Mouse (Mus musculus) c-Kit-positive CD71-negative TER-119-negative erythroid progenitor cells, embryonic 14.5 days (primary cell): Measurements from ENCODE around the gene Sipa1.
A peak's percentile ranks its signal among the peaks of the same experiment; 100 is the strongest.

ENCODE experiments used
- DNase-seq: peaks from one replicate; pipeline ENCODE4 v3.0.0-alpha.2; 2013; ENCODE audit warnings: low read depth

Gene Sipa1

DNA sequence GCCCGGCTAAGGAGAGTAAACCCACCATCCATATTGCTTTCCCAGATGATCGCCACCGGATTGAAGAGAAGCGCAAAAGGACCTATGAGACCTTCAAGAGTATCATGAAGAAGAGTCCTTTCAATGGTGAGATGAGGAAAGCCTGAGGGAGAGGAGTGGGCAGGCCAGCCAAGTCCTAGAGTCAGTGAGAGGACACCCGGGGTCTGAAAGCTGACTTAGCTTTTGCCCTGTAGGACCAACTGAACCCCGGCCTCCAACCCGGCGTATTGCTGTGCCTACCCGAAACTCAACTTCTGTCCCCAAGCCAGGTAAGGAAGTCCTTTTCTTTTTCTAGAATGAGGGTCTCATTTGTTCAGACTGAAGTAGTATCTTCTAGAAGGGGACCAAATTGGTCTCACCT, 18.2 kb downstream of the Sipa1 start:
- no peak for DNase-seq

- DNase-seq = no peak
Measured at GRCm38 (mm10) chr19:5641641-5642040, 21.9 kb downstream of the Sipa1 start.

DNA sequence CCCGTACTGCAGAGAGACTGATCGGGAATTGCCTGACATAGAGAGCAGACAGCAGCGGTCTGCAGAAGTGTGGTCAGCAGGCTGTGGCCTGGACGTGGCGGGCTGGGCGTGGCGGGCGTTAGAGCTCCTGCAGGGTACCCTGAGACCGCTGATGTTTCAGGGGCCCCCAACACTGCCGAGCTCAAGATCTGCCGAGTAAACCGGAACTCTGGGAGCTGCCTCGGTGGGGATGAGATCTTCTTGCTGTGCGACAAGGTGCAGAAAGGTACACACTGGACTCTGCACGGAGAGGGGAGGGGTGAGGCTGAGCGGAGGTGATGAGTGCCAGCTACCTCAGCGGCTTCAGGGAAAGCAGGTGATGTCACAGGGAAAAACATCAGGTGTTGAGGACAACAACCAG, 22.5 kb downstream of the Sipa1 start:
- DNase-seq = no peak

- no peak for DNase-seq
Measured at GRCm38 (mm10) chr19:5640339-5640738, 23.2 kb downstream of the Sipa1 start.

DNA sequence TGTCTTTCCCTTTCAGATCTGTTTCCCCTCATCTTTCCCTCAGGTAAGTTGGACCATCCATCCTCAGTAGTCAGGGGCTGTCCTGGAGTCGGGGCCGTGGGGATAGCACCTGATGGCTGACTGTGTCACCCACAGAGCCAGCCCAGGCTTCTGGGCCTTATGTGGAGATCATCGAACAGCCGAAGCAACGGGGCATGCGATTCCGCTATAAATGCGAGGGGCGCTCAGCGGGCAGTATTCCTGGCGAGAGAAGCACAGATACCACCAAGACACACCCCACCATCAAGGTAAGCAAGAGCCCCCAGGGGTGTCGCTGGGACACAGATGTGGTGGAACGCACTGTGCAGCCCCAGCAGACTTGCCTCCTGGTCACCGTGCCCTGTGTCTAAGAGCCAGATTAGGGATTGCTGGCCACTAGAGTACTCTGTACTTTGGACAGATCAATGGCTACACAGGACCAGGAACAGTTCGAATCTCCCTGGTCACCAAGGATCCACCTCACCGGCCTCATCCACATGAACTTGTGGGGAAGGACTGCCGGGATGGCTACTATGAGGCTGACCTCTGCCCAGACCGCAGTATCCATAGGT, 25.0 kb downstream of the Sipa1 start:
- no peak for DNase-seq

- DNase-seq = peak; percentile 85
Measured at GRCm38 (mm10) chr19:5637069-5638047, 26.1 kb downstream of the Sipa1 start, which contains the start of gene Rela. Gene Rela, plus strand, starts transcription at chr19:5637483.

GRCm38 (mm10) chr19:5636571-5637041, 26.9 kb downstream of the Sipa1 start:
- DNase-seq = no peak

DNA sequence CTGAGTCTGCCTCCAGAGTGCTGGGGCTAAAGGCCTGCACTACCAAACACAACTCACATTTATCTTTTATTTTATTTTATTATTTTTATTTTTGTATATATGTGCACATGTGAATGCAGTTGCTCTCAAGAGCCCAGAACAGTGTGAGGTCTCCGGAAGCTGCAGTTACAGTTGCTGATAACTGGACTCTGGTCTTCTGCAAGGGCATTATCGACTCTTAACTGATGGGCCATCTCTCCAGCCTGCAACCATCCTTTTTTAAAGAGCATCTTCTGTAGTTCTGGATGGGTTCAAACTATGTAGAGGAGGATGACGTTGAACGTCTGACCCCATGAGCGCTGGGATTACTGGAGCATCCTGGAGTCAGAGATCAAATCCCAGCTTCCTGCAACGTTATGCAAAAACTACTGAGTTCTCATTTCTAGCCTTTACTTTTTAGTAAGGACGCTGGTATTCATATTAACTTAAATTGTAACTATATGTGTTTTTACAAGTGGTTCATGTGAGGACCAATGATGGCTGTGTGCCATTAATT, 27.4 kb downstream of the Sipa1 start:
- no peak for DNase-seq

DNA sequence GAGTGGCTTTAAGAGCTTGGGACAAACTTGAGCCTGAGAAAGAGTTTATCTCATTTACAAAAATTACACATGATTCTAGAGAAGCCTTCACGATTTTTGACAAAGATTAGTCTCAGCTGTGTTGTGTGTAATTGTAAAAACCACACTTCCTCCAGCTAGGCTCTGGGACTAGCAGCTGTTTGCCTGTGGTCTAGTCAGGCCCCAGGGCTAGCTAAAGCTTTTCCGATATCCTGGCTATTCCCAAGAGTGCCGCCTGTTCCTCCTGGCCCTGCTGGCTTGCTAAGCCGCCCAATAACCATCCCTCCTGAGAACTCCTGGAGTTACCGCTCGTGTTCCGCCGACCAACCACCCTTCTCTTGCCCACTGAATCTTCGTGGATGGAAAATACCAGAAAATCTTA, 31.4 kb downstream of the Sipa1 start:
- DNase-seq = no peak

GRCm38 (mm10) chr19:5629907-5630306, 33.6 kb downstream of the Sipa1 start:
- no peak for DNase-seq

GRCm38 (mm10) chr19:5625311-5625710, 38.2 kb downstream of the Sipa1 start:
- no peak for DNase-seq

GRCm38 (mm10) chr19:5621884-5622283, 41.6 kb downstream of the Sipa1 start:
- DNase-seq = no peak

- DNase-seq = no peak
Measured at GRCm38 (mm10) chr19:5620007-5620406, 43.5 kb downstream of the Sipa1 start.

DNA sequence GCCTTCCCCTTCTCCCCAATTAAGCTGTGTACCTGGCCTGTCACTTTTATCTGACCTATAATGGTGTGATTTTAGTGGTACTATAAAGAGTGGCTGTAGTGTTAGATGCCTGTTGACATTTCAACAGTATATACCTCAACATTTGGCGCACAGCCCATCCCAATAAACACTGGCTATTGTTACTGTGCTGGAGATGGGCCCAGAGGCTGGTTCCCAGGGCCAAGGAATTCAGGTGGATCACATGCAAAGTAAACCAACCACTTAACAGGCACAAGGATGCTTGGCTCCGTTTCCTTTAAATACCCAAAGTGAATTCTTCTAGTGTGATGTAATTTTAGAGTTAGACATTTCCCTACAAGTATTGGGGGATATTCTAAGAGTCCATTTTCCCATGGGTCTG, 48.6 kb downstream of the Sipa1 start:
- no peak for DNase-seq

GRCm38 (mm10) chr19:5612762-5613411, 50.6 kb downstream of the Sipa1 start:
- no peak for DNase-seq

- no peak for DNase-seq
Measured at GRCm38 (mm10) chr19:5611973-5612372, 51.5 kb downstream of the Sipa1 start.

- peak; percentile 82 for DNase-seq
Measured at GRCm38 (mm10) chr19:5609547-5610404, 53.7 kb downstream of the Sipa1 start, which contains the start of gene Kat5. Gene Kat5, minus strand, starts transcription at chr19:5610237.

GRCm38 (mm10) chr19:5609171-5609546, 54.3 kb downstream of the Sipa1 start:
- DNase-seq = no peak

DNA sequence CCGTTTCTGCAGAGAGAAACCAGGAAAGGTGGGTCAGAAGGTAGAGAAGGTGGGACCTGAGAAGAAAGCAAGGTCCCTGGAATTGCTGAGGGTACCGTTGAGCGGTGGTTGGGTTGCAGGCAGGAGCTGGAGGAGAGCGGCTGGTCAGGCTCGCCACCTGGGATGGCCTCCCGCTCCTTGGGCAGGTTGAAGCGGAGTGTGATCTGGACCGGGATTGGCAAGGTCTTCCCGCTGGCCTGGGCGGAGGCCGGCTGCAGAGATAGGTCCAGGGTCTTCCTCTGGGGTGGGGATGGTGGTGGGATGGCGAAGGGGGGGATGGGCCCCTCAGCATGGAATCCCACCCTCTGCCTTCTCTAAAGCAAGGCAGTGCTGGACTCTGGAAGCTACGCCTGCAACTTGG, 54.8 kb downstream of the Sipa1 start:
- no peak for DNase-seq

DNA sequence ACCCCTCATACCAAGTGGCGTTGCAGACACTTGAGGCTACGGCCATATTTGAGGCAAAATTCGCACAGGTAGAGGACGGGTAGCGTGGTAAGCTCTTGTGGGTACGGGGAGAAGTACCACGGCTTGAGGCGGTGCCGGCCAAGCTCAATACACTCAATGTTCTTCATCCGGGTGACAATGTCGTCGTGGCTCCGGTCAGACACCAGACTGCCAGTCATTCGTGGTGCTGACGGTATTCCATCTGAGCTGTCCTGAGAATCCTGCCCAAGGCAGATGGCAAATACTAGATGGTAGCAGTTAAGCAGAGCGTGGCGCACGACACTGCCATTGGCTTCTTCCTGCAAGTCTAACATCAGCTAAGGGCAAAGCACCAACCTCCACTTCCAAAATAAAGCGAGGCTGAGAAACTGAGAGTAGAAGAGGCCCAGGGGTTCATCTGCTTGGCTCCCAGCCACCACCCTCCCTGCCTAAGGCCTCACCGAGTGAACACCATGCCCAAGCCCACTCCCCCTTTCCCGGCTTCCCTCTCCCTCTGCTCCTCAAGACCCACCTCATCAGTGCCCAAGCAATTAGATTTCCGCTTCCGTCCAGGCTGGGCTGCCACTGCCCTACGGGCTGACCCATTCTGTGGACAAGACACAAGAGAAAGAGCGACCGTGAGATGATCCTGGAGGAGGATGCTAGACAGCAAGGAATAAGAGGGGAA, 55.6 kb downstream of the Sipa1 start:
- DNase-seq = no peak

DNA sequence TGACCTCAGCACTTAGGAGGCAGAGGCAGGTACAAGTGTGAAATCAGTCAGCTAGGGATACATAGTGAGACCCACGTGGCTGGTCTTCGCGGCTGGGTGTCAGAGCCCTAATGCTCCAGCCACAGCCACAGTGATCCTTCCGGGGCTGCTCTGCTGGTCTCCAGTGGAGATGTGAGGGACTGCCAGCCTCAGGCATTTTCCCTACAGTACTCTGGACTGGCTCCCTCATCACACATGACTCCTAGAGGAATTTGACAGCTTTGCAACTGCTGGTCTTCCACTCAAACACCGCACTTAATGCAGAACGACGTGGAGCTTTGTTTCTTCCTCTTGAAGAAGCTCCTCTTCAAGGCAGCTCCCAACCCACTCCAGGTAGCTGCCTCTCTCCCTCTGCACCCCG, 57.3 kb downstream of the Sipa1 start:
- DNase-seq = no peak
